Mouse (Mus musculus): Measurements from ENCODE around the gene Ttc9b. TPM values are rescaled to one million over a fixed set of nuclear protein-coding genes. Genes with fewer than 3 reads are reported as not detected.

The Ttc9b gene
- polyA plus RNA-seq, 1 experiment from 2014 or later: 0.07 TPM

DNA sequence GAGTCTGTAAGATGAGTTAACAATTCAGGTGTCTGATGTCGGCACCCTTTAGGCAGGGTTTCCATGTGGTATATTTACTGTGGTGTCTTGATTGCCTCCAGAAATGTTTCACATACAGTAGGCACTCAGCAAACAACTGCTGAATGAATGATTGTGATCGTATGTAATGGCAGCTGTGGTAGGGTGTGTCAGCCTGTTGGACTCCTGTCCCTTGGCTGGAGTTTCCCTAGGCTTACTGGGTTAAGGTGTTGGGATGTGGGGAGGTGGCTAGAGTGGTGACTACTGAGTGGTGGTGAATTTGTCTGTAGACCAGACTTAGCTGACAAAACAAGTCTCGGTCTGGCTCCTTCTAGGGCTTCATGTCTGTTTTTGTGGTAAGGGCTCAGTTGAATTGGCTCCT is 43.3 kb upstream of the Ttc9b start:
- H3K27me3 ChIP-seq (ENCODE audit: control insufficient read depth, insufficient read depth, low read length): no peaks in the 10 kb centered on the region
- peaks cover 61% of the 10 kb centered on the region for H3K4me1 ChIP-seq (ENCODE audit: control insufficient read depth, insufficient read depth, low read length)
- WGBS: 87% methylated on average over 3 of the region's 3 CpGs
- H3K4me2 ChIP-seq (ENCODE audit: low read depth, low read length): no peak overlapping the region
- no peaks in the 10 kb centered on the region for H3K9me3 ChIP-seq (replicated peaks; ENCODE audit: control insufficient read depth, low read length)
- no peak for ATAC-seq (replicated peaks; ENCODE audit: extremely low read depth, insufficient read depth, low FRiP score)
- H3K4me3 ChIP-seq (ENCODE audit: low read length): no peak overlapping the region
- H3K9ac ChIP-seq (ENCODE audit: low read length): no peak overlapping the region
- no peak overlapping the region for H3K27ac ChIP-seq (ENCODE audit: low read length)
- peaks cover 11% of the 10 kb centered on the region; the same call in 1 of the 2 replicates for H3K36me3 ChIP-seq (ENCODE audit: control insufficient read depth, insufficient read depth)

GRCm38 (mm10) chr7:27610871-27611270 is 42.8 kb upstream of the Ttc9b start:
- 89% methylated on average over 5 of the region's 5 CpGs for WGBS
- no peak for ATAC-seq (replicated peaks; ENCODE audit: extremely low read depth, insufficient read depth, low FRiP score)

GRCm38 (mm10) chr7:27612940-27613339 is 40.8 kb upstream of the Ttc9b start:
- no peak for ATAC-seq (replicated peaks; ENCODE audit: extremely low read depth, insufficient read depth, low FRiP score)
- H3K4me1 ChIP-seq (ENCODE audit: control insufficient read depth, insufficient read depth, low read length): peaks cover 36% of the 10 kb centered on the region
- WGBS: 57% methylated on average over 4 of the region's 4 CpGs
- no peak overlapping the region for H3K27ac ChIP-seq (ENCODE audit: low read length)
- H3K27me3 ChIP-seq (ENCODE audit: control insufficient read depth, insufficient read depth, low read length): no peaks in the 10 kb centered on the region
- no peak overlapping the region for H3K9ac ChIP-seq (ENCODE audit: low read length)
- no peak overlapping the region for H3K4me2 ChIP-seq (ENCODE audit: low read depth, low read length)
- H3K36me3 ChIP-seq (ENCODE audit: control insufficient read depth, insufficient read depth): peaks cover 13% of the 10 kb centered on the region; the same call in 1 of the 2 replicates
- H3K9me3 ChIP-seq (replicated peaks; ENCODE audit: control insufficient read depth, low read length): no peaks in the 10 kb centered on the region
- H3K4me3 ChIP-seq (ENCODE audit: low read length): no peak overlapping the region

More at GRCm38 (mm10) chr7:27610871-27611270, 42.8 kb upstream of the Ttc9b start:
- Histone ChIP-seq H3K4me3 (ENCODE audit: low read length) (no peak overlapping the region), H3K27me3 (ENCODE audit: control insufficient read depth, insufficient read depth, low read length) (no peaks in the 10 kb centered on the region), H3K4me2 (ENCODE audit: low read depth, low read length) (no peak overlapping the region), H3K9me3 (replicated peaks; ENCODE audit: control insufficient read depth, low read length) (no peaks in the 10 kb centered on the region), H3K4me1 (ENCODE audit: control insufficient read depth, insufficient read depth, low read length) (peaks cover 56% of the 10 kb centered on the region), H3K9ac (ENCODE audit: low read length) (no peak overlapping the region), H3K36me3 (ENCODE audit: control insufficient read depth, insufficient read depth) (peaks cover 11% of the 10 kb centered on the region; the same call in 1 of the 2 replicates), H3K27ac (ENCODE audit: low read length) (no peak overlapping the region)

DNA sequence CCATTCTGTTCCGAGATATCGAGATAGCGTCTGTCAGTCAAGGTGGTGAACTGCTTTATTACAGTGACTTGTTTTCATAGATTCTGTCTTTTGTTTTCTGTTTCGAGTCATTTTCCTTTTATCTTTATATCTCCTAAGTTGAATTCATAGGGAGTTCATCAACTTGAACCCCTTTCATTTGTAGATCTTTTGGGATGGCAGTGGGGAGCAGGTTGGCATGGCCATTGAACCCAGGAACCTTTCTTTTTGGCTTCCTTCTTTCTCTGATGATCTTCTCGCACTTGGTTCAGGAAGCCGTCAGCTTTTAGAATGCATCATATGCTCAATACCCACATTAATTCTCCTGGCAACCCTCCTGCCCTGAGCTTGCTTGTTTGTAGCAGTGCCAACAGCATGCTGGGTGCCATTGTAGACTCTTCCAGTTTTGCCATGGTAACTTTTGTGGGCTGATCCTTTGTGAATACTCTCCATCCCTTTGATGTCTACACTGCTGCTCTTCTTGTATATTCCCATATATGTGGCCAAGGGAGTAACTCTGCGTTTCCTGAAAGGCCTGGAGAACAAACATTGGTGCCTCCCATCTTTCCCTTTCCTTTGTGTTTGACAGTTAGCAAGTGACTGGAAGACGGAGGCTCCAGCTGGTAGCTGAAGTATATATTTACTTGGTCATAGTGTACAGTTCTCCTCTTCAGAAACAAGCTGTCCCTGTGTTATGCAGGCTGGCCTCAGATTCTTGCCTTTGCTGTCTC is 39.8 kb upstream of the Ttc9b start:
- 76% methylated on average over 8 of the region's 8 CpGs for WGBS
- Histone ChIP-seq H3K27me3 (ENCODE audit: control insufficient read depth, insufficient read depth, low read length) (no peaks in the 10 kb centered on the region), H3K9me3 (replicated peaks; ENCODE audit: control insufficient read depth, low read length) (no peaks in the 10 kb centered on the region), H3K4me1 (ENCODE audit: control insufficient read depth, insufficient read depth, low read length) (peaks cover 26% of the 10 kb centered on the region), H3K27ac (ENCODE audit: low read length) (no peak overlapping the region), H3K9ac (ENCODE audit: low read length) (no peak overlapping the region), H3K4me3 (ENCODE audit: low read length) (no peak overlapping the region), H3K36me3 (ENCODE audit: control insufficient read depth, insufficient read depth) (peaks cover 21% of the 10 kb centered on the region), H3K4me2 (ENCODE audit: low read depth, low read length) (no peak overlapping the region)
- ATAC-seq (replicated peaks; ENCODE audit: extremely low read depth, insufficient read depth, low FRiP score): no peak

GRCm38 (mm10) chr7:27621028-27621427 is 32.7 kb upstream of the Ttc9b start:
- Histone ChIP-seq H3K27ac (ENCODE audit: low read length) (no peak overlapping the region), H3K9me3 (replicated peaks; ENCODE audit: control insufficient read depth, low read length) (no peaks in the 10 kb centered on the region), H3K4me3 (ENCODE audit: low read length) (no peak overlapping the region), H3K27me3 (ENCODE audit: control insufficient read depth, insufficient read depth, low read length) (no peaks in the 10 kb centered on the region), H3K9ac (ENCODE audit: low read length) (no peak overlapping the region), H3K36me3 (ENCODE audit: control insufficient read depth, insufficient read depth) (peaks cover 44% of the 10 kb centered on the region), H3K4me2 (ENCODE audit: low read depth, low read length) (no peak overlapping the region), H3K4me1 (ENCODE audit: control insufficient read depth, insufficient read depth, low read length) (no peaks in the 10 kb centered on the region)
- ATAC-seq (replicated peaks; ENCODE audit: extremely low read depth, insufficient read depth, low FRiP score): no peak
- WGBS: 81% methylated on average over 6 of the region's 6 CpGs

GRCm38 (mm10) chr7:27622234-27622633 is 31.5 kb upstream of the Ttc9b start:
- no peak overlapping the region for H3K4me2 ChIP-seq (ENCODE audit: low read depth, low read length)

GRCm38 (mm10) chr7:27624967-27625366 is 28.7 kb upstream of the Ttc9b start:
- Histone ChIP-seq H3K4me3 (ENCODE audit: low read length) (no peak overlapping the region), H3K36me3 (ENCODE audit: control insufficient read depth, insufficient read depth) (peaks cover 47% of the 10 kb centered on the region), H3K9ac (ENCODE audit: low read length) (no peak overlapping the region), H3K27me3 (ENCODE audit: control insufficient read depth, insufficient read depth, low read length) (no peaks in the 10 kb centered on the region), H3K27ac (ENCODE audit: low read length) (no peak overlapping the region), H3K4me2 (ENCODE audit: low read depth, low read length) (no peak overlapping the region), H3K9me3 (replicated peaks; ENCODE audit: control insufficient read depth, low read length) (no peaks in the 10 kb centered on the region), H3K4me1 (ENCODE audit: control insufficient read depth, insufficient read depth, low read length) (no peaks in the 10 kb centered on the region)
- no peak for ATAC-seq (replicated peaks; ENCODE audit: extremely low read depth, insufficient read depth, low FRiP score)

More at GRCm38 (mm10) chr7:27622234-27622633, 31.5 kb upstream of the Ttc9b start:
- 93% methylated on average over 1 of the region's 1 CpGs for WGBS
- H3K9me3 ChIP-seq (replicated peaks; ENCODE audit: control insufficient read depth, low read length): no peaks in the 10 kb centered on the region
- H3K27ac ChIP-seq (ENCODE audit: low read length): no peak overlapping the region
- H3K4me3 ChIP-seq (ENCODE audit: low read length): no peak overlapping the region
- H3K4me1 ChIP-seq (ENCODE audit: control insufficient read depth, insufficient read depth, low read length): no peaks in the 10 kb centered on the region
- no peak for ATAC-seq (replicated peaks; ENCODE audit: extremely low read depth, insufficient read depth, low FRiP score)
- no peaks in the 10 kb centered on the region for H3K27me3 ChIP-seq (ENCODE audit: control insufficient read depth, insufficient read depth, low read length)
- H3K36me3 ChIP-seq (ENCODE audit: control insufficient read depth, insufficient read depth): peaks cover 44% of the 10 kb centered on the region
- no peak overlapping the region for H3K9ac ChIP-seq (ENCODE audit: low read length)

DNA sequence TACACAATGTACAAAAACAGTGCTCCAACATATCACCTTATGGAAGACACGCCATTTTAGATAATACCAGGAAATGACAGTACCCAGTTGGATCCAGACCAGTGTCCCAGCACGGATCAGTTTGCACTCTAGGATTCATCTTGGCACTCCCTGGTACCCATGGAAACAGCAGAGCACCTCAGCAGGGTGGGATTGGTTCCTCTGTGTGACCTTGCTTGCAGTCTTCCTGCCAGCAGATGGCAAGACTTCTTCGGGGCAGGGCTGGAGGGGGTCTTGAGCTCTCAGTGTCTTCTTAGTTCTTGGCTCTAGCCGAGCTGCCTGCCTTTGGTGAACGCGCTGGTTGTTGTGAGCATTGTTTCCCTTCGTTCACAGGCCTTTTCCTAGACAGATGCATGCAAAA is 26.0 kb upstream of the Ttc9b start:
- Histone ChIP-seq H3K4me2 (ENCODE audit: low read depth, low read length) (no peak overlapping the region), H3K27ac (ENCODE audit: low read length) (no peak overlapping the region), H3K36me3 (ENCODE audit: control insufficient read depth, insufficient read depth) (peaks cover 44% of the 10 kb centered on the region), H3K4me1 (ENCODE audit: control insufficient read depth, insufficient read depth, low read length) (no peaks in the 10 kb centered on the region), H3K9me3 (replicated peaks; ENCODE audit: control insufficient read depth, low read length) (no peaks in the 10 kb centered on the region), H3K4me3 (ENCODE audit: low read length) (no peak overlapping the region), H3K9ac (ENCODE audit: low read length) (no peak overlapping the region), H3K27me3 (ENCODE audit: control insufficient read depth, insufficient read depth, low read length) (no peaks in the 10 kb centered on the region)
- WGBS: 89% methylated on average over 7 of the region's 7 CpGs
- no peak for ATAC-seq (replicated peaks; ENCODE audit: extremely low read depth, insufficient read depth, low FRiP score)

GRCm38 (mm10) chr7:27628190-27628589 is 25.5 kb upstream of the Ttc9b start:
- Histone ChIP-seq H3K9ac (ENCODE audit: low read length) (no peak overlapping the region), H3K4me1 (ENCODE audit: control insufficient read depth, insufficient read depth, low read length) (no peaks in the 10 kb centered on the region), H3K27me3 (ENCODE audit: control insufficient read depth, insufficient read depth, low read length) (no peaks in the 10 kb centered on the region), H3K9me3 (replicated peaks; ENCODE audit: control insufficient read depth, low read length) (no peaks in the 10 kb centered on the region), H3K4me2 (ENCODE audit: low read depth, low read length) (no peak overlapping the region), H3K4me3 (ENCODE audit: low read length) (no peak overlapping the region), H3K27ac (ENCODE audit: low read length) (no peak overlapping the region), H3K36me3 (ENCODE audit: control insufficient read depth, insufficient read depth) (peaks cover 42% of the 10 kb centered on the region)
- ATAC-seq (replicated peaks; ENCODE audit: extremely low read depth, insufficient read depth, low FRiP score): no peak
- WGBS: 92% methylated on average over 6 of the region's 6 CpGs

Measured in heart, embryonic 16.5 days (tissue).